Mouse (Mus musculus): ENCODE results near the gene Hmgn1. TPM values are rescaled to one million over a fixed set of nuclear protein-coding genes. Genes with fewer than 3 reads are reported as not detected.

Gene Hmgn1
- total and polyA plus RNA-seq, 3 experiments: 243 to 745 (median 394) TPM

- Histone ChIP-seq H3K4me3 (replicated peaks in 1 of 3; ENCODE audit: low read depth in 2 of 3, low read length in 2 of 3, poor library complexity in 1 of 3) (peak overlapping the region; percentile 62 to 86 (median 77)), H3K27me3 (replicated peaks) (peaks cover 4% of the 10 kb centered on the region), H3K4me1 (ENCODE audit: control insufficient read depth in 1 of 2, insufficient read depth in 2 of 2) (peaks cover 3 to 37% of the 10 kb centered on the region in 2 experiments; a peak in 3 of 4 replicates), H3K4me2 (ENCODE audit: insufficient read depth, low read depth, poor library complexity, severe bottlenecking) (no peak overlapping the region; the same call in 1 of the 2 replicates), H3K9me3 (replicated peaks; ENCODE audit: low read length) (no peaks in the 10 kb centered on the region), H3K27ac (ENCODE audit: insufficient read depth, low read depth) (peak overlapping the region; percentile 49), H3K36me3 (replicated peaks in 1 of 2; ENCODE audit: control insufficient read depth in 1 of 2, insufficient read depth in 1 of 2, low read length in 1 of 2) (peaks cover 31 to 46% of the 10 kb centered on the region in 2 experiments), H3K79me2 (replicated peaks; ENCODE audit: control insufficient read depth, extremely low read depth, insufficient read depth, poor library complexity, severe bottlenecking) (peaks cover 18% of the 10 kb centered on the region), H3K9ac (ENCODE audit: insufficient read depth, low read depth) (peak overlapping the region; percentile 81)
- DNase-seq (ENCODE audit: extremely low read depth): no peak
- TF ChIP-seq MAX (IDR thresholded peaks at IDR 0.05; ENCODE audit: low read length): peak; percentile 27; the same call in 1 of the 2 replicates
- TF ChIP-seq PAX5 (IDR thresholded peaks at IDR 0.05; ENCODE audit: low read length): no peak
- no peak for TF ChIP-seq MYC (IDR thresholded peaks at IDR 0.05; ENCODE audit: low read depth, low read length)
- no peak for TF ChIP-seq KAT2A (IDR thresholded peaks at IDR 0.05; ENCODE audit: insufficient replicate concordance, low read length)
- no peak for TF ChIP-seq ZKSCAN1 (IDR thresholded peaks at IDR 0.05; ENCODE audit: borderline replicate concordance, low read depth, low read length)
- TF ChIP-seq UBTF (IDR thresholded peaks at IDR 0.05; ENCODE audit: low read depth, low read length): no peak; the same call in 1 of the 2 replicates
- no peak for TF ChIP-seq GABPA (IDR thresholded peaks at IDR 0.05; ENCODE audit: insufficient replicate concordance, low read depth, low read length)
- TF ChIP-seq SIN3A (IDR thresholded peaks at IDR 0.05; ENCODE audit: low read length): no peak
- TF ChIP-seq CHD2 (IDR thresholded peaks at IDR 0.05; ENCODE audit: low read length): no peak
- no peak for TF ChIP-seq EP300 (IDR thresholded peaks at IDR 0.05; ENCODE audit: low read length)
- TF ChIP-seq MAFK (IDR thresholded peaks at IDR 0.05; ENCODE audit: insufficient replicate concordance, low read length): no peak
- no peak for TF ChIP-seq E2F4 (IDR thresholded peaks at IDR 0.05; ENCODE audit: insufficient replicate concordance, low read depth, low read length)
- TF ChIP-seq NRF1 (IDR thresholded peaks at IDR 0.05; ENCODE audit: low read depth, low read length): peak; percentile 29; the same call in 1 of the 2 replicates
- TF ChIP-seq ETS1 (conservative IDR thresholded peaks at IDR 0.05; ENCODE audit: low read depth, low read length): no peak
- no peak for TF ChIP-seq ELF1 (IDR thresholded peaks at IDR 0.05; ENCODE audit: low read depth, low read length)
- in situ Hi-C loops (cut with MboI; ENCODE audit: low pct_ligation_motif_present, low pct_unique_long_range_greater_than_20kb, low sequenced_read_pairs) (no loop called here), dilution Hi-C loops (cut with MboI; ENCODE audit: extremely low pct_ligation_motif_present, extremely low pct_unique_long_range_greater_than_20kb, low sequenced_read_pairs) (no loop called here)
Observed at GRCm38 (mm10) chr16:96127288-96127656, 257 bp downstream of the Hmgn1 start.

DNA sequence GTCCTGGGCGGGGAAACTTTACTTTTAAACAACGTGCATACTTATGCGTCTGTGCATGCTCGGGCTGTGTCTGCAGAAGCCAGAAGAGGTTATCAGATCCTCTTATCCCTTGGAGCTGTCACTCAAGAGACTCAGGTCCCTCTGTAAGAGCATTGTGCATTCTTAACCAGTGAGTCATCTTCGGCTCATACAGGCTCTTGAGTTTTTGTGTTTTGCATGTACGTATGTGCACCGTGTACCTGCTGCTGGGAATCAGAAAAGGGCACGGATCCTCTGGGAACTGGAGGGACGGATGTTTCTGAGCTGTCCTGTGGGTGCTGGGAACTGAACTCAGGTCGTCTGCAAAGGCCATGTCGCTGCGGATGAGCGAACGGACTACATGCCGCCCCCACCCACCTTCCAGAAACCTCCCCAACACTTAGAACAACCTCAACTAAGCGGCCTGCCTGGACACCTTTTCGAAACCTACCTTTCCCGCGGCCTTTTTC is 801 bp downstream of the Hmgn1 start:
- peak overlapping the region; percentile 96 for H3K4me2 ChIP-seq (ENCODE audit: insufficient read depth, low read depth, poor library complexity, severe bottlenecking)
- H3K79me2 ChIP-seq (replicated peaks; ENCODE audit: control insufficient read depth, extremely low read depth, insufficient read depth, poor library complexity, severe bottlenecking): peaks cover 18% of the 10 kb centered on the region
- in situ Hi-C loops (cut with MboI; ENCODE audit: low pct_ligation_motif_present, low pct_unique_long_range_greater_than_20kb, low sequenced_read_pairs) (no loop called here), dilution Hi-C loops (cut with MboI; ENCODE audit: extremely low pct_ligation_motif_present, extremely low pct_unique_long_range_greater_than_20kb, low sequenced_read_pairs) (no loop called here)
- no peaks in the 10 kb centered on the region for H3K9me3 ChIP-seq (replicated peaks; ENCODE audit: low read length)
- H3K27ac ChIP-seq (ENCODE audit: insufficient read depth, low read depth): no peak overlapping the region; the same call in 1 of the 2 replicates
- peak overlapping the region; percentile 62 to 86 (median 77) for H3K4me3 ChIP-seq (replicated peaks in 1 of 3; ENCODE audit: low read depth in 2 of 3, low read length in 2 of 3, poor library complexity in 1 of 3)
- peaks cover 3 to 37% of the 10 kb centered on the region in 2 experiments; a peak in 3 of 4 replicates for H3K4me1 ChIP-seq (ENCODE audit: control insufficient read depth in 1 of 2, insufficient read depth in 2 of 2)
- peaks cover 2% of the 10 kb centered on the region for H3K27me3 ChIP-seq (replicated peaks)
- peak overlapping the region; percentile 81 for H3K9ac ChIP-seq (ENCODE audit: insufficient read depth, low read depth)
- peak; percentile 64 for DNase-seq (ENCODE audit: extremely low read depth)
- TF ChIP-seq BHLHE40 (IDR thresholded peaks at IDR 0.05; ENCODE audit: low read depth, low read length): no peak
- TF ChIP-seq ELF1 (IDR thresholded peaks at IDR 0.05; ENCODE audit: low read depth, low read length): no peak
- no peak for TF ChIP-seq ZMIZ1 (IDR thresholded peaks at IDR 0.05; ENCODE audit: low read depth, low read length)
- no peak for TF ChIP-seq ZKSCAN1 (IDR thresholded peaks at IDR 0.05; ENCODE audit: borderline replicate concordance, low read depth, low read length)
- TF ChIP-seq SMC3 (IDR thresholded peaks at IDR 0.05; ENCODE audit: low read depth, low read length): no peak
- no peak for TF ChIP-seq ZC3H11A (IDR thresholded peaks at IDR 0.05; ENCODE audit: low read depth, low read length)
- TF ChIP-seq POLR2AphosphoS2 (IDR thresholded peaks at IDR 0.05; ENCODE audit: low read depth, low read length): no peak
- no peak for TF ChIP-seq PAX5 (IDR thresholded peaks at IDR 0.05; ENCODE audit: low read length)
- no peak for TF ChIP-seq TCF12 (IDR thresholded peaks at IDR 0.05; ENCODE audit: low read depth, low read length)
- no peak for TF ChIP-seq CHD1 (IDR thresholded peaks at IDR 0.05; ENCODE audit: low read depth, low read length)
- TF ChIP-seq E2F4 (IDR thresholded peaks at IDR 0.05; ENCODE audit: insufficient replicate concordance, low read depth, low read length): no peak
- TF ChIP-seq USF1 (IDR thresholded peaks at IDR 0.05; ENCODE audit: low read depth, low read length): no peak
- no peak for TF ChIP-seq JUN (IDR thresholded peaks at IDR 0.05; ENCODE audit: insufficient read depth, low read depth, low read length)
- TF ChIP-seq CTCF (conservative IDR thresholded peaks at IDR 0.05 in 1 of 2, IDR thresholded peaks at IDR 0.05 in 1 of 2; ENCODE audit: low read depth in 2 of 2, low read length in 2 of 2): no peak
- TF ChIP-seq NRF1 (IDR thresholded peaks at IDR 0.05; ENCODE audit: low read depth, low read length): no peak
- no peak for TF ChIP-seq RCOR1 (conservative IDR thresholded peaks at IDR 0.05; ENCODE audit: low read depth, low read length)
- TF ChIP-seq MAFK (IDR thresholded peaks at IDR 0.05; ENCODE audit: insufficient replicate concordance, low read length): no peak
- TF ChIP-seq IRF4 (IDR thresholded peaks at IDR 0.05; ENCODE audit: low read depth, low read length): no peak
- TF ChIP-seq MEF2A (IDR thresholded peaks at IDR 0.05; ENCODE audit: borderline replicate concordance, low read depth, low read length): no peak
- TF ChIP-seq EP300 (IDR thresholded peaks at IDR 0.05; ENCODE audit: low read length): no peak
- H3K36me3 ChIP-seq (replicated peaks in 1 of 2; ENCODE audit: control insufficient read depth in 1 of 2, insufficient read depth in 1 of 2, low read length in 1 of 2): peaks cover 32 to 47% of the 10 kb centered on the region in 2 experiments

Data from CH12.LX (cell line).